8 mouse cellular contexts compared by ENCODE assay signal in genomic region chr6:125089521-125090321, GRCm38 (mm10). TPM values are rescaled to one million over a fixed set of nuclear protein-coding genes. Genes with fewer than 3 reads are reported as not detected.
DNase-seq lines count a peak whose midpoint lies in the region; ATAC-seq and TF ChIP-seq lines count a peak whose summit lies in the region.

No protein-coding gene starts in this region.

- H3K27me3 ChIP-seq in embryonic facial prominence, embryonic 11.5 days (ENCODE audit: control insufficient read depth, insufficient read depth, low read length): no peaks in the 10 kb centered on the region
- no peaks in the 10 kb centered on the region for H3K27me3 ChIP-seq in intestine, embryonic 16.5 days (replicated peaks; ENCODE audit: control insufficient read depth, insufficient read depth, low read length)
- H3K27me3 ChIP-seq in small intestine, adult 2 months (ENCODE audit: control insufficient read depth, insufficient read depth, low read length): no peaks in the 10 kb centered on the region

- peaks cover 3% of the 10 kb centered on the region for H3K4me1 ChIP-seq in embryonic facial prominence, embryonic 11.5 days (ENCODE audit: control insufficient read depth, insufficient read depth, low read length)
- peaks cover 24% of the 10 kb centered on the region for H3K4me1 ChIP-seq in intestine, embryonic 16.5 days (ENCODE audit: control insufficient read depth, insufficient read depth, low read length)
- H3K4me1 ChIP-seq in small intestine, adult 2 months (ENCODE audit: control insufficient read depth, insufficient read depth, insufficient read length, low read length): peaks cover 21% of the 10 kb centered on the region

- peak; percentile 72 for ATAC-seq in embryonic facial prominence, embryonic 11.5 days (replicated peaks; ENCODE audit: insufficient number of reproducible peaks, low FRiP score, low TSS enrichment, low read depth)
- peak; percentile 38 for ATAC-seq in granulocyte monocyte progenitor cell, adult 5-6 weeks (replicated peaks; ENCODE audit: poor library complexity, severe bottlenecking)
- peak; percentile 73 for ATAC-seq in intestine, embryonic 16.5 days
- ATAC-seq in megakaryocyte-erythroid progenitor cell, adult 5-6 weeks (replicated peaks; ENCODE audit: low FRiP score, low TSS enrichment, poor library complexity, severe bottlenecking): peak; percentile 57

- H3K4me3 ChIP-seq in embryonic facial prominence, embryonic 11.5 days (ENCODE audit: low read depth, low read length): no peak overlapping the region
- peak overlapping the region; percentile 33 for H3K4me3 ChIP-seq in intestine, embryonic 16.5 days (ENCODE audit: low read length)
- peak overlapping the region; percentile 36 for H3K4me3 ChIP-seq in small intestine, adult 2 months (ENCODE audit: low read depth, low read length)

- peak; percentile 85 for DNase-seq in ovary, adult 18-20 months (ENCODE audit: low spot score)
- no peak for DNase-seq in ovary, postnatal 14 days (ENCODE audit: low spot score)
- peak; percentile 84 for DNase-seq in embryonic facial prominence, embryonic 11.5 days (ENCODE audit: low spot score)
- DNase-seq in left cerebral cortex, postnatal 36 days (ENCODE audit: low spot score in 2 of 2): peak; percentile 88

- no peaks in the 10 kb centered on the region for H3K36me3 ChIP-seq in embryonic facial prominence, embryonic 11.5 days (replicated peaks; ENCODE audit: control insufficient read depth, insufficient read depth, low read depth, low read length)
- no peaks in the 10 kb centered on the region for H3K36me3 ChIP-seq in intestine, embryonic 16.5 days (ENCODE audit: control insufficient read depth, insufficient read depth, low read length)
- H3K36me3 ChIP-seq in small intestine, adult 2 months (ENCODE audit: control insufficient read depth, insufficient read depth, low read length): no peaks in the 10 kb centered on the region

- no peak for TF ChIP-seq POLR2A in small intestine, adult 2 months (IDR thresholded peaks at IDR 0.05; ENCODE audit: low read depth, low read length)

- H3K9ac ChIP-seq in embryonic facial prominence, embryonic 11.5 days (replicated peaks; ENCODE audit: low read length): peak overlapping the region; percentile 58
- peak overlapping the region; percentile 65 for H3K9ac ChIP-seq in intestine, embryonic 16.5 days (ENCODE audit: low read depth, low read length)

- H3K27ac ChIP-seq in embryonic facial prominence, embryonic 11.5 days (replicated peaks; ENCODE audit: low read depth, low read length): peak overlapping the region; percentile 78
- H3K27ac ChIP-seq in intestine, embryonic 16.5 days (ENCODE audit: low read length): peak overlapping the region; percentile 96
- H3K27ac ChIP-seq in small intestine, adult 2 months (ENCODE audit: insufficient read depth, low read depth, low read length): peak overlapping the region; percentile 91

- H3K4me2 ChIP-seq in embryonic facial prominence, embryonic 11.5 days (ENCODE audit: low read depth, low read length): peak overlapping the region; percentile 38
- peak overlapping the region; percentile 55 for H3K4me2 ChIP-seq in intestine, embryonic 16.5 days (ENCODE audit: low read depth, low read length)

- H3K9me3 ChIP-seq in embryonic facial prominence, embryonic 11.5 days (replicated peaks; ENCODE audit: control insufficient read depth, low read length): no peaks in the 10 kb centered on the region
- no peaks in the 10 kb centered on the region for H3K9me3 ChIP-seq in intestine, embryonic 16.5 days (ENCODE audit: control insufficient read depth, low read length)

- TF ChIP-seq CTCF in small intestine, adult 2 months (IDR thresholded peaks at IDR 0.05; ENCODE audit: extremely low read depth, insufficient read length, insufficient replicate concordance, low read depth, low read length): no peak

- intact Hi-C loops in left cerebral cortex, postnatal 36 days (cut with DNase I): loop anchor here (5.0 to 10.0 kb wide), 3 partner anchors 85 to 235 kb away; partner anchors contain the start of genes P3h3 and Zfp384

- WGBS in embryonic facial prominence, embryonic 11.5 days: 2% methylated on average over 15 of the region's 15 CpGs
- 3% methylated on average over 15 of the region's 15 CpGs for WGBS in intestine, embryonic 16.5 days
- WGBS in small intestine, adult 2 months: 2% methylated on average over 15 of the region's 15 CpGs

RNA-seq across cellular contexts. Expression of gene Chd4, which starts 6.1 kb away (rescaled TPM):
- polyA plus RNA-seq in embryonic facial prominence, embryonic 11.5 days (2014; fragmentation: Nextera tagmentation; extraction: Ambion mirVana): 93.2 and 94.5 TPM in 2 replicates
- total RNA-seq in granulocyte monocyte progenitor cell, adult 5-6 weeks (2014; fragmentation: Nextera tagmentation): 136 and 161 TPM in 2 replicates
- total RNA-seq in granulocyte monocyte progenitor cell, adult 5-6 weeks (2017): 246 and 373 TPM in 2 replicates
- 41.3 and 44.8 TPM in 2 replicates for polyA plus RNA-seq in intestine, embryonic 16.5 days (2015; fragmentation: Nextera tagmentation; extraction: Ambion mirVana)
- 100 to 1,000 TPM; 153 to 166 TPM for total RNA-seq in left cerebral cortex, postnatal 36 days (2021)
- total RNA-seq in megakaryocyte-erythroid progenitor cell, adult 5-6 weeks (2014; fragmentation: Nextera tagmentation): 153 and 188 TPM in 2 replicates
- 438 and 492 TPM in 2 replicates for total RNA-seq in megakaryocyte-erythroid progenitor cell, adult 5-6 weeks (2017)
- polyA plus RNA-seq in small intestine, adult 2 months (2012; rRNA removed): 39.9 and 64.3 TPM in 2 replicates

RNA-seq across cellular contexts. Expression of gene Lpar5, which starts 22.0 kb away (rescaled TPM):
- polyA plus RNA-seq in embryonic facial prominence, embryonic 11.5 days (2014; fragmentation: Nextera tagmentation; extraction: Ambion mirVana): 0.25 and 0.49 TPM in 2 replicates
- total RNA-seq in granulocyte monocyte progenitor cell, adult 5-6 weeks (2014; fragmentation: Nextera tagmentation): 8.7 and 13.4 TPM in 2 replicates
- 2.7 and 5.2 TPM in 2 replicates for total RNA-seq in granulocyte monocyte progenitor cell, adult 5-6 weeks (2017)
- polyA plus RNA-seq in intestine, embryonic 16.5 days (2015; fragmentation: Nextera tagmentation; extraction: Ambion mirVana): 9.4 and 9.7 TPM in 2 replicates
- under 1 TPM; 0.48 to 0.84 TPM for total RNA-seq in left cerebral cortex, postnatal 36 days (2021)
- total RNA-seq in megakaryocyte-erythroid progenitor cell, adult 5-6 weeks (2014; fragmentation: Nextera tagmentation): not detected in 2 replicates
- 4.3 TPM in 1 of 2 replicates, not detected in the other for total RNA-seq in megakaryocyte-erythroid progenitor cell, adult 5-6 weeks (2017)
- 133 and 223 TPM in 2 replicates for polyA plus RNA-seq in small intestine, adult 2 months (2012; rRNA removed)

RNA-seq across cellular contexts. Expression of gene Acrbp, which starts 40.2 kb away (rescaled TPM):
- 10.0 and 12.5 TPM in 2 replicates for polyA plus RNA-seq in embryonic facial prominence, embryonic 11.5 days (2014; fragmentation: Nextera tagmentation; extraction: Ambion mirVana)
- 10.6 and 17.5 TPM in 2 replicates for total RNA-seq in granulocyte monocyte progenitor cell, adult 5-6 weeks (2014; fragmentation: Nextera tagmentation)
- 1.3 and 3.9 TPM in 2 replicates for total RNA-seq in granulocyte monocyte progenitor cell, adult 5-6 weeks (2017)
- polyA plus RNA-seq in intestine, embryonic 16.5 days (2015; fragmentation: Nextera tagmentation; extraction: Ambion mirVana): 9.8 and 10.6 TPM in 2 replicates
- 10 to 100 TPM in 1 of 2 experiments, 1 to 10 TPM in 1; 8.3 to 13.4 TPM for total RNA-seq in left cerebral cortex, postnatal 36 days (2021)
- total RNA-seq in megakaryocyte-erythroid progenitor cell, adult 5-6 weeks (2014; fragmentation: Nextera tagmentation): 8.6 and 16.5 TPM in 2 replicates
- 0.95 and 8.6 TPM in 2 replicates for total RNA-seq in megakaryocyte-erythroid progenitor cell, adult 5-6 weeks (2017)
- 7.5 and 18.2 TPM in 2 replicates for polyA plus RNA-seq in small intestine, adult 2 months (2012; rRNA removed)

RNA-seq across cellular contexts. Expression of gene Nop2, which starts 42.0 kb away (rescaled TPM):
- polyA plus RNA-seq in embryonic facial prominence, embryonic 11.5 days (2014; fragmentation: Nextera tagmentation; extraction: Ambion mirVana): 66.3 and 69.8 TPM in 2 replicates
- 65.6 and 82.8 TPM in 2 replicates for total RNA-seq in granulocyte monocyte progenitor cell, adult 5-6 weeks (2014; fragmentation: Nextera tagmentation)
- 79.2 and 82.4 TPM in 2 replicates for total RNA-seq in granulocyte monocyte progenitor cell, adult 5-6 weeks (2017)
- polyA plus RNA-seq in intestine, embryonic 16.5 days (2015; fragmentation: Nextera tagmentation; extraction: Ambion mirVana): 59.5 and 66.8 TPM in 2 replicates
- 10 to 100 TPM; 26.4 to 26.6 TPM for total RNA-seq in left cerebral cortex, postnatal 36 days (2021)
- total RNA-seq in megakaryocyte-erythroid progenitor cell, adult 5-6 weeks (2014; fragmentation: Nextera tagmentation): 92.2 and 114 TPM in 2 replicates
- 108 and 125 TPM in 2 replicates for total RNA-seq in megakaryocyte-erythroid progenitor cell, adult 5-6 weeks (2017)
- 6.5 and 7.8 TPM in 2 replicates for polyA plus RNA-seq in small intestine, adult 2 months (2012; rRNA removed)

RNA-seq across cellular contexts. Expression of gene Ing4, which starts 50.2 kb away (rescaled TPM):
- polyA plus RNA-seq in embryonic facial prominence, embryonic 11.5 days (2014; fragmentation: Nextera tagmentation; extraction: Ambion mirVana): 141 and 145 TPM in 2 replicates
- 49.2 and 55.8 TPM in 2 replicates for total RNA-seq in granulocyte monocyte progenitor cell, adult 5-6 weeks (2014; fragmentation: Nextera tagmentation)
- 34.7 and 40.2 TPM in 2 replicates for total RNA-seq in granulocyte monocyte progenitor cell, adult 5-6 weeks (2017)
- polyA plus RNA-seq in intestine, embryonic 16.5 days (2015; fragmentation: Nextera tagmentation; extraction: Ambion mirVana): 96.0 and 105 TPM in 2 replicates
- 10 to 100 TPM; 55.2 to 63.9 TPM for total RNA-seq in left cerebral cortex, postnatal 36 days (2021)
- total RNA-seq in megakaryocyte-erythroid progenitor cell, adult 5-6 weeks (2014; fragmentation: Nextera tagmentation): 23.6 and 45.9 TPM in 2 replicates
- 43.0 and 51.1 TPM in 2 replicates for total RNA-seq in megakaryocyte-erythroid progenitor cell, adult 5-6 weeks (2017)
- 14.2 and 32.7 TPM in 2 replicates for polyA plus RNA-seq in small intestine, adult 2 months (2012; rRNA removed)
